Mouse (Mus musculus): ENCODE data around the gene Ugcg. TPM values are rescaled to one million over a fixed set of nuclear protein-coding genes. Genes with fewer than 3 reads are reported as not detected.

Ugcg gene
- total and polyA plus RNA-seq, 2 experiments from 2014 or later = 6.2 to 19.2 TPM

DNA sequence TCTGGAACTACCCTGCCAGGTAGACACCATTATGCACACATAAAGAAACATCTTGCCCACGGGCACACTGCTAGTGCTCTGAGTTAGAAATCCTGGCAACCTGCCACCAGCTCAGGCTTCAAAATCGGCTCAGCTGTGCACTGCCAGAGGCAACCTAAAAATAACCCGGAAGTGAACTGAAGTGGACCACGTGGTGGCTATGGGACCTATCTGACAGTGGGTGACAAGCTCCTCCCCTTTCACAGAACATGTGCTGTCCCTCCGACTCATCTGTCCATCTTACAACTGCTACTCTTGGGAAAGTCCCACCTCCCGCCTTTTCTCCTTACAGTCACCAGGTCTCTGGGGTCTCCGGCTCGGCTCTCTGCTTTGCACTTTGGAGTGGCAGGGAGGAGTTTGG lies 10.3 kb downstream of the Ugcg start:
- TF ChIP-seq CTCF (IDR thresholded peaks at IDR 0.05; ENCODE audit: low read depth) = no peak
- TF ChIP-seq EP300 (IDR thresholded peaks at IDR 0.05; ENCODE audit: low read depth) = no peak
- H3K36me3 ChIP-seq (replicated peaks; ENCODE audit: control insufficient read depth, insufficient read depth, low read length) = no peaks in the 10 kb centered on the region
- H3K4me1 ChIP-seq (ENCODE audit: control insufficient read depth, insufficient read depth) = peaks cover 44% of the 10 kb centered on the region
- H3K9ac ChIP-seq (replicated peaks; ENCODE audit: low read depth, low read length) = no peak overlapping the region
- peak; percentile 79 for DNase-seq (ENCODE audit: low spot score)
- no peaks in the 10 kb centered on the region for H3K9me3 ChIP-seq (replicated peaks; ENCODE audit: control insufficient read depth, low read length)
- peak overlapping the region; percentile 13; the same call in 1 of the 2 replicates for H3K27ac ChIP-seq (ENCODE audit: low read depth)
- no peak overlapping the region for H3K4me3 ChIP-seq (ENCODE audit: low read depth, low read length)
- H3K27me3 ChIP-seq (ENCODE audit: control insufficient read depth, insufficient read depth, low read length) = no peaks in the 10 kb centered on the region
- no peak overlapping the region for H3K4me2 ChIP-seq (ENCODE audit: low read depth, low read length)
- WGBS = 15% methylated on average over 8 of the region's 8 CpGs
- peak; percentile 93 for ATAC-seq (ENCODE audit: insufficient read depth, low read depth)

DNA sequence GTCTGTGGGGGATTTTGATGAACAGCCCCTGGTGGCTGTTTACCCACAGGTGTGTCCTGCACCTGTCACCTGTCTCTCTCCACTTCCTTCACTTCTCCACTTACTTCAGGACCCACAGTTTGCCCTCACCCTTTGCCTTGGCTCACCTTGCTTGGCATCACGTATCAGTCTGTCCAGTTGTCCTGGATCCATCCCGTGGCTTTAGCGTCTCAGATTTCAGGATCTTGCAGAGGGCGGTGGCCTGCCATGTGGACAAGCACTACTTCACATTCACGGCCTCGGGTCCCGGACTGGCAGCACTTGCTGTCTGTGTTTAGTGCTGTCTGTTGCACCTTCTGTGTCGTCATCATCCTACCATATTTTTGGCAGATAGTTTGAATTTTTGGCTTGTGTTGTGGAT lies 10.7 kb downstream of the Ugcg start:
- H3K4me2 ChIP-seq (ENCODE audit: low read depth, low read length) = no peak overlapping the region
- peaks cover 48% of the 10 kb centered on the region for H3K4me1 ChIP-seq (ENCODE audit: control insufficient read depth, insufficient read depth)
- H3K27me3 ChIP-seq (ENCODE audit: control insufficient read depth, insufficient read depth, low read length) = no peaks in the 10 kb centered on the region
- DNase-seq (ENCODE audit: low spot score) = no peak
- ATAC-seq (ENCODE audit: insufficient read depth, low read depth) = no peak
- H3K36me3 ChIP-seq (replicated peaks; ENCODE audit: control insufficient read depth, insufficient read depth, low read length) = no peaks in the 10 kb centered on the region
- no peaks in the 10 kb centered on the region for H3K9me3 ChIP-seq (replicated peaks; ENCODE audit: control insufficient read depth, low read length)
- WGBS = 53% methylated on average over 8 of the region's 8 CpGs
- H3K27ac ChIP-seq (ENCODE audit: low read depth) = no peak overlapping the region
- TF ChIP-seq CTCF (IDR thresholded peaks at IDR 0.05; ENCODE audit: low read depth) (no peak), EP300 (IDR thresholded peaks at IDR 0.05; ENCODE audit: low read depth) (no peak)
- H3K4me3 ChIP-seq (ENCODE audit: low read depth, low read length) = no peak overlapping the region
- no peak overlapping the region for H3K9ac ChIP-seq (replicated peaks; ENCODE audit: low read depth, low read length)

DNA sequence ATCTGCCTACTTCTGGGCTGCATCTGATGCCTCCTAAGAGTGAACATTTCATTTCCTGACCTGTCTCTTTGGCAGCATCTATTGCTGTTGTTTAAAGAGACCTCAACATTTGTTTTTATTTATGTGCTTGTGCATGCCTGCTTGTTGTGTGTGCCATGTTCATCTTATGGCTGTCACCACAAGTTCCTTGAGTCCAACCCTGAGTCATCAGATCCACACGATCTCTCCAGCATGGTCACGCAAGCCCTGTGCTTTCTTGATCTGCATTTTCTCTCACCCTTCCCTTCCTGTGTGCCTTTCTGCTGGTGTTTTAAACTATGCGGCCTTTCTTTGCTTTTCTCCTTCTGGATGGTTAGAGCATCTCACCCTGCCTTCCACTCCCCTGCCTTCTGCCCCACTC lies 11.6 kb downstream of the Ugcg start:
- no peak for ATAC-seq (ENCODE audit: insufficient read depth, low read depth)
- H3K4me3 ChIP-seq (ENCODE audit: low read depth, low read length) = no peak overlapping the region

DNA sequence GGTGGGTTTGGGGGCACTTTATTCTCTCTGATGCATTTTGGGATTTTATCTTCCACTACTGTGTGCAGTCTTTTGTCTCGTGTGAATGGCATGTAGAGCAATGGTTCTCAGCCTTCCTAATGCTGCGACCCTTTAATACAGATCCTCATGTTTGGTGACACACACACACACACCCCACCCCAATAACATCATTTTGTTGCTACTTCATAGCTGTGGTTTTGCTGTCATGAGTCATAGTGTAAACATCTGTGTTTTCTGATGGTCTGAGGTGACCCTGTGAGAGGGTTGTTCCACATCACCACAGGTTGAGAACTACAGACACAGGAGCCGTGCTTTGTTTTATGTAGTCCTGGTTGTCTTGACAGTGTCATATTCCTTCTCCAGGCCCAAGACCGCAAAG lies 15.6 kb downstream of the Ugcg start:
- no peak for ATAC-seq (ENCODE audit: insufficient read depth, low read depth)
- peaks cover 43% of the 10 kb centered on the region for H3K4me1 ChIP-seq (ENCODE audit: control insufficient read depth, insufficient read depth)
- DNase-seq (ENCODE audit: low spot score) = no peak
- H3K4me2 ChIP-seq (ENCODE audit: low read depth, low read length) = no peak overlapping the region
- H3K9me3 ChIP-seq (replicated peaks; ENCODE audit: control insufficient read depth, low read length) = no peaks in the 10 kb centered on the region
- TF ChIP-seq EP300 (IDR thresholded peaks at IDR 0.05; ENCODE audit: low read depth) = no peak
- TF ChIP-seq CTCF (IDR thresholded peaks at IDR 0.05; ENCODE audit: low read depth) = no peak
- H3K36me3 ChIP-seq (replicated peaks; ENCODE audit: control insufficient read depth, insufficient read depth, low read length) = peaks cover 8% of the 10 kb centered on the region; the same call in 1 of the 2 replicates
- 70% methylated on average over 4 of the region's 4 CpGs for WGBS
- H3K9ac ChIP-seq (replicated peaks; ENCODE audit: low read depth, low read length) = no peak overlapping the region
- H3K27ac ChIP-seq (ENCODE audit: low read depth) = peak overlapping the region; percentile 16; the same call in 1 of the 2 replicates
- H3K27me3 ChIP-seq (ENCODE audit: control insufficient read depth, insufficient read depth, low read length) = no peaks in the 10 kb centered on the region
- no peak overlapping the region for H3K4me3 ChIP-seq (ENCODE audit: low read depth, low read length)

More for the DNA sequence above, 11.6 kb downstream of the Ugcg start:
- Histone ChIP-seq H3K9me3 (replicated peaks; ENCODE audit: control insufficient read depth, low read length) (no peaks in the 10 kb centered on the region), H3K4me1 (ENCODE audit: control insufficient read depth, insufficient read depth) (peaks cover 50% of the 10 kb centered on the region), H3K9ac (replicated peaks; ENCODE audit: low read depth, low read length) (no peak overlapping the region), H3K36me3 (replicated peaks; ENCODE audit: control insufficient read depth, insufficient read depth, low read length) (no peaks in the 10 kb centered on the region), H3K27me3 (ENCODE audit: control insufficient read depth, insufficient read depth, low read length) (no peaks in the 10 kb centered on the region), H3K4me2 (ENCODE audit: low read depth, low read length) (no peak overlapping the region), H3K27ac (ENCODE audit: low read depth) (no peak overlapping the region)
- 76% methylated on average over 3 of the region's 3 CpGs for WGBS
- no peak for TF ChIP-seq EP300 (IDR thresholded peaks at IDR 0.05; ENCODE audit: low read depth)
- TF ChIP-seq CTCF (IDR thresholded peaks at IDR 0.05; ENCODE audit: low read depth) = no peak
- DNase-seq (ENCODE audit: low spot score) = no peak

DNA sequence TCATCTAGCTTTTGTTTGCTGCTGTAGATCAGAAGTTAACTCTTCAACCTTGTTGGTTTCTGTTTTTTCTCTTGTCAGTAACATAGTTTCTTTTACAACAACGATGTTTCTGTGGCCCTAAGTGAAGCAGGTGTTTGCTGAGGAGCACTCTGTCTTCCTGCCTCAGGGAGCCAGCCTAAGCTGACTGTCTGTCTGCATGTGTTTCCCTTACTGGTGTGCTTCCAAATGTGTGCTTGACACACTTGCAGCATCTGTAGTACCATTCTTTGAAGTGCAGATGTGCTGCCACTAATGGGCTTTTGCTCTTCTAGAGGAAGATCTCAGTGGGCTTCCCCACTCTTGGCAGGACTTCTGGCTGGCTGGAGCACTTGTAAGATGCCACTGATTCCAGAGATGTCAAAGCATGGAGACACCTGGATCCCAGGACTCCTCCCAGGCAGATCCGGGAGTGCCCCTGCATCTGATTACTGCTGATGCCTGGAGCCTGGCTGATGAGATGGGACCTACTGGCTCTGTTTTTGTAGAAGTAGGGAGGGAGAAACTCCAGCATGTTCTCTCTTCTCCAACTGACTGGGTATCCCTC lies 16.8 kb downstream of the Ugcg start:
- H3K9me3 ChIP-seq (replicated peaks; ENCODE audit: control insufficient read depth, low read length) = no peaks in the 10 kb centered on the region
- peaks cover 14% of the 10 kb centered on the region; the same call in 1 of the 2 replicates for H3K36me3 ChIP-seq (replicated peaks; ENCODE audit: control insufficient read depth, insufficient read depth, low read length)
- DNase-seq (ENCODE audit: low spot score) (no peak), ATAC-seq (ENCODE audit: insufficient read depth, low read depth) (no peak)
- TF ChIP-seq EP300 (IDR thresholded peaks at IDR 0.05; ENCODE audit: low read depth) (no peak), CTCF (IDR thresholded peaks at IDR 0.05; ENCODE audit: low read depth) (no peak)
- no peak overlapping the region for H3K4me2 ChIP-seq (ENCODE audit: low read depth, low read length)
- no peak overlapping the region for H3K4me3 ChIP-seq (ENCODE audit: low read depth, low read length)
- H3K27ac ChIP-seq (ENCODE audit: low read depth) = peak overlapping the region; percentile 16; the same call in 1 of the 2 replicates
- 44% methylated on average over 2 of the region's 2 CpGs for WGBS
- no peak overlapping the region for H3K9ac ChIP-seq (replicated peaks; ENCODE audit: low read depth, low read length)
- no peaks in the 10 kb centered on the region for H3K27me3 ChIP-seq (ENCODE audit: control insufficient read depth, insufficient read depth, low read length)
- peaks cover 40% of the 10 kb centered on the region for H3K4me1 ChIP-seq (ENCODE audit: control insufficient read depth, insufficient read depth)

DNA sequence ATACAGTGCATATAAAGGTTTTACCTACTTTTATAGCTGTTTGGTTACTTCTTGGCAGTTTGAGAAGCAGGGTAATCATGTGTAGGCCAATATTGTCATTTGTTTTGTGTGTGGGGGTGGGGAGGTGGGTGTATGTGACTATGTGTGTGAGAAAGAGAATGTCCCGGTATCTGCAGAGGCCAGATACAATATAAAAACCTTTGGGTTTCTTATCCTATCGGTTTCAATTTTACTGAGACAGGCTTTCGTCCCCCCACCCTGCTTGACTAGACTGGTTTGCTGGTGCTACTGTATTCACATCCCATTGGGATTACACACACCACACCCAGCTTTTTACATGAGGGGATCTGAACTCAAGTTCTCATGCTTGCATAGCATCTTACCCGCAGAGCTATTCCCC lies 17.5 kb downstream of the Ugcg start:
- peaks cover 37% of the 10 kb centered on the region for H3K4me1 ChIP-seq (ENCODE audit: control insufficient read depth, insufficient read depth)
- ATAC-seq (ENCODE audit: insufficient read depth, low read depth) = no peak
- WGBS = 80% methylated on average over 3 of the region's 4 CpGs

More for the DNA sequence above, 17.5 kb downstream of the Ugcg start:
- H3K4me2 ChIP-seq (ENCODE audit: low read depth, low read length) = no peak overlapping the region
- TF ChIP-seq CTCF (IDR thresholded peaks at IDR 0.05; ENCODE audit: low read depth) (no peak), EP300 (IDR thresholded peaks at IDR 0.05; ENCODE audit: low read depth) (no peak)
- no peak for DNase-seq (ENCODE audit: low spot score)
- H3K9ac ChIP-seq (replicated peaks; ENCODE audit: low read depth, low read length) = no peak overlapping the region
- no peaks in the 10 kb centered on the region for H3K27me3 ChIP-seq (ENCODE audit: control insufficient read depth, insufficient read depth, low read length)
- peaks cover 14% of the 10 kb centered on the region; the same call in 1 of the 2 replicates for H3K36me3 ChIP-seq (replicated peaks; ENCODE audit: control insufficient read depth, insufficient read depth, low read length)
- H3K27ac ChIP-seq (ENCODE audit: low read depth) = no peak overlapping the region
- no peaks in the 10 kb centered on the region for H3K9me3 ChIP-seq (replicated peaks; ENCODE audit: control insufficient read depth, low read length)
- H3K4me3 ChIP-seq (ENCODE audit: low read depth, low read length) = no peak overlapping the region
